Mouse (Mus musculus) liver, postnatal 0 days (tissue): ENCODE results near the gene Ercc2.

Experiments used
- CTCF ChIP-seq: sonication (generic); IDR thresholded peaks from 2 replicates; pipeline ENCODE4 v1.5.1; 2016; ENCODE audit warnings: antibody characterized with exemption, low read depth
- EP300 ChIP-seq: IDR thresholded peaks from 2 replicates; pipeline ENCODE4 v1.6.1; 2016; ENCODE audit warnings: antibody characterized with exemption, low read depth, mild to moderate bottlenecking

- TF ChIP-seq CTCF (no peak), EP300 (no peak)
Measured at GRCm38 (mm10) chr7:19341250-19341649, 40.6 kb upstream of the Ercc2 start.
